Mouse (Mus musculus): ENCODE measurements at regions not wholly inside any gene's neighbourhood (a gene's known extent, or its start where the extent isn't known, plus 50 kb on each side); places are given as distances from the start of the nearest gene placed in this dataset.

DNA sequence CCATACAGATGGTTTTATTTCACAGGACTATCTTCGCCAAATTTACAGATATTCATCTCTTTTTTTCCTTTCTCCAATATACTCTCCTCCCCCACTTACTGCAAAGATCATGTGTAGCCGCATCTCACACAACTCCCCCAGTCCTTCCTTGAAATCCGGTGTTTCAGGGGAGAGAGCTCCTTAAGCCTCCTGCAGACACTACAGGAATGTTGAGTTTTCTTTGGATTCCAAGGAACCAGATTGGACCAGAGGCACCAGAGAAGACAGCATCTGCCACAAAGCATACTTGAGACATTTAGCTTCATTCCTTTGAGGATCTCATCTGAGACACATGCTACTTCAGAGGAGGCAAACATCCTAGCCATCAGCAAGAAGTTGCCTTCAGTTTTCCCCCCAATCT lies 558.4 kb upstream of the Cdh11 start:
- 71% methylated on average over 3 of the region's 3 CpGs for WGBS

DNA sequence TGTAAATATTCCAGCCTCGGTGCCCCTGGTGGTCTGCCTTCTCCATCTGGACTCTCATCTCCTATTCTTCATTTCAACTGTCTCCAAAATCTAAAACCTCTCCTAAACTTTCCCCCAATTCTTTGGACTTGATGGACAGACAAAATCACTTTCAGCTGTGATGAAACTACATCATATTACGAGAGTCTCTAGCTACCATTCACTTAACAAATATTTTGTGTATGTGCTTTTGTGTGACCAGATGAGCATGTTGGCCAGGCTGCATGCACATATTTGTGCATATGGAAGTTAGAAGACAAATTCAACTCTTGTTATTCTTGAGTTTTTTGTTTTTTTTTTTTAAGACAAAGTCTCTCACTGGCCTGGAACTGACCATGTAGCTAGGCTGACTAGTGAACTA lies 559.4 kb upstream of the Cdh11 start:
- WGBS: 68% methylated on average over 2 of the region's 2 CpGs
- no peak overlapping the region for H3K4me2 ChIP-seq (ENCODE audit: low read depth, low read length)
- ATAC-seq (ENCODE audit: insufficient read depth, low read depth) (no peak), DNase-seq (ENCODE audit: low spot score) (no peak)
- H3K4me3 ChIP-seq (ENCODE audit: low read depth, low read length): no peak overlapping the region
- no peak overlapping the region for H3K27ac ChIP-seq (ENCODE audit: low read depth)
- H3K9me3 ChIP-seq (replicated peaks; ENCODE audit: control insufficient read depth, low read length): no peaks in the 10 kb centered on the region
- H3K36me3 ChIP-seq (replicated peaks; ENCODE audit: control insufficient read depth, insufficient read depth, low read length): no peaks in the 10 kb centered on the region
- no peaks in the 10 kb centered on the region for H3K27me3 ChIP-seq (ENCODE audit: control insufficient read depth, insufficient read depth, low read length)
- H3K4me1 ChIP-seq (ENCODE audit: control insufficient read depth, insufficient read depth): no peaks in the 10 kb centered on the region
- TF ChIP-seq CTCF (IDR thresholded peaks at IDR 0.05; ENCODE audit: low read depth) (no peak), EP300 (IDR thresholded peaks at IDR 0.05; ENCODE audit: low read depth) (no peak)
- no peak overlapping the region for H3K9ac ChIP-seq (replicated peaks; ENCODE audit: low read depth, low read length)

More for the DNA sequence above, 558.4 kb upstream of the Cdh11 start:
- Histone ChIP-seq H3K4me3 (ENCODE audit: low read depth, low read length) (no peak overlapping the region), H3K9me3 (replicated peaks; ENCODE audit: control insufficient read depth, low read length) (no peaks in the 10 kb centered on the region), H3K27ac (ENCODE audit: low read depth) (no peak overlapping the region), H3K27me3 (ENCODE audit: control insufficient read depth, insufficient read depth, low read length) (no peaks in the 10 kb centered on the region), H3K9ac (replicated peaks; ENCODE audit: low read depth, low read length) (no peak overlapping the region), H3K4me1 (ENCODE audit: control insufficient read depth, insufficient read depth) (no peaks in the 10 kb centered on the region), H3K4me2 (ENCODE audit: low read depth, low read length) (no peak overlapping the region), H3K36me3 (replicated peaks; ENCODE audit: control insufficient read depth, insufficient read depth, low read length) (no peaks in the 10 kb centered on the region)
- ATAC-seq (ENCODE audit: insufficient read depth, low read depth) (no peak), DNase-seq (ENCODE audit: low spot score) (no peak)
- no peak for TF ChIP-seq EP300 (IDR thresholded peaks at IDR 0.05; ENCODE audit: low read depth)
- no peak for TF ChIP-seq CTCF (IDR thresholded peaks at IDR 0.05; ENCODE audit: low read depth)

DNA sequence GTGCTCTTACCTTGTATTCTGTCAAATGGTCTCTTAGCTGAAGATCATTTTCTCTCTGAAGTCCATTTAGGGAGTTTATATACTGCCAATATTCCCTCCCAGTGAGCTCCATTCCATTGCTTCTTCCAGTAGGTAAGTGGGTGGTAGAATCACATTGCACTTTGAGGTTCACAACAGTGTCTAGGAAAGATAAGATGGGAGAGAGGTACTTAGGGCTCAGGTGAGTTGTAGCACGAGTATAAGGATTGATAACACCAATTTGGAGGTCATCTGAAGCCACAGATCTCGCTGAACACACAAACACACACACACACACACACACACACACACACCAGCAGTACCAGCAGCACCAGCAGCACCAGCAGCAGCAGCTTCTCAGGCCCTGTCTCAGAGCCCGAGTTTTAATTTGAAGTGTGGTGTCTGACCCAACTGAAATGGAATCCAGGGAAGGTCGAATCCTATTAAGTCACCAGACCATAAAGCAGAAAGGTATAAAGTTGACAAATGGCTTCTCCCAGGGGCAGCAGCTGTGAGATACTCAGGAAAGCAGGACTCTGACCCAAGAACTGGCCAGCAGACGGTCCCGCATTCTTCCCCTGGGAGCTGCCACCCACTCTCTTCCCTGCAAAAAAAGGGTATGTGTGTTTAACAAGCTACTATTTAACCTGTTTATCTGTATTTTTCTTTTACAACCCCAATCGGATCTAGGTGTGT lies 561.9 kb upstream of the Cdh11 start:
- DNase-seq (ENCODE audit: low spot score) (no peak), ATAC-seq (ENCODE audit: insufficient read depth, low read depth) (no peak)
- H3K4me1 ChIP-seq (ENCODE audit: control insufficient read depth, insufficient read depth): no peaks in the 10 kb centered on the region
- H3K9me3 ChIP-seq (replicated peaks; ENCODE audit: control insufficient read depth, low read length): no peaks in the 10 kb centered on the region
- H3K27me3 ChIP-seq (ENCODE audit: control insufficient read depth, insufficient read depth, low read length): no peaks in the 10 kb centered on the region
- H3K4me2 ChIP-seq (ENCODE audit: low read depth, low read length): no peak overlapping the region
- H3K36me3 ChIP-seq (replicated peaks; ENCODE audit: control insufficient read depth, insufficient read depth, low read length): no peaks in the 10 kb centered on the region
- WGBS: 55% methylated on average over 7 of the region's 7 CpGs
- H3K4me3 ChIP-seq (ENCODE audit: low read depth, low read length): no peak overlapping the region
- no peak overlapping the region for H3K27ac ChIP-seq (ENCODE audit: low read depth)
- no peak for TF ChIP-seq EP300 (IDR thresholded peaks at IDR 0.05; ENCODE audit: low read depth)
- no peak for TF ChIP-seq CTCF (IDR thresholded peaks at IDR 0.05; ENCODE audit: low read depth)
- H3K9ac ChIP-seq (replicated peaks; ENCODE audit: low read depth, low read length): no peak overlapping the region

DNA sequence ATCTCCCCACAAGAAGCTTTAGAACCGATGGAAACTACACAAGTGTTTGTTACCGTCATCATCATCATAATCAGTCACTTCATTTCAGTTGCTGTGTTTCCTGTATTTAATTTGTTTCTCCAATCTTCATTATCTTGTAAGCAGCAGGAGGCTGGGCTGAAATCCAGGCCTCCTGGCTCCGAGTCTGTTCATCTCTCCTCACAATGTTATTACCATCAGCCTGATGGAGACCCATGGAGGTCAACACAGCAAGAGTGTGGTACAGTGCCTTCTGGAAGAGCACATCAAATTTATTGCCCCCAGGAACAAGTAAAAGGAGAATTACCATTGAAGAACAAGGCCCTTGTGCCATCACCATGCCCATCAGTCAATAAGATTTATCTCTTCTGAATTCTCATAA lies 576.3 kb upstream of the Cdh11 start:
- no peaks in the 10 kb centered on the region for H3K4me1 ChIP-seq (ENCODE audit: control insufficient read depth, insufficient read depth)
- TF ChIP-seq CTCF (IDR thresholded peaks at IDR 0.05; ENCODE audit: low read depth): no peak
- no peak for TF ChIP-seq EP300 (IDR thresholded peaks at IDR 0.05; ENCODE audit: low read depth)
- H3K27me3 ChIP-seq (ENCODE audit: control insufficient read depth, insufficient read depth, low read length): no peaks in the 10 kb centered on the region
- DNase-seq (ENCODE audit: low spot score): no peak
- no peak overlapping the region for H3K4me2 ChIP-seq (ENCODE audit: low read depth, low read length)
- H3K9me3 ChIP-seq (replicated peaks; ENCODE audit: control insufficient read depth, low read length): no peaks in the 10 kb centered on the region
- no peak for ATAC-seq (ENCODE audit: insufficient read depth, low read depth)
- H3K27ac ChIP-seq (ENCODE audit: low read depth): no peak overlapping the region
- H3K4me3 ChIP-seq (ENCODE audit: low read depth, low read length): no peak overlapping the region
- H3K9ac ChIP-seq (replicated peaks; ENCODE audit: low read depth, low read length): no peak overlapping the region
- no peaks in the 10 kb centered on the region for H3K36me3 ChIP-seq (replicated peaks; ENCODE audit: control insufficient read depth, insufficient read depth, low read length)
- 55% methylated on average over 3 of the region's 3 CpGs for WGBS

DNA sequence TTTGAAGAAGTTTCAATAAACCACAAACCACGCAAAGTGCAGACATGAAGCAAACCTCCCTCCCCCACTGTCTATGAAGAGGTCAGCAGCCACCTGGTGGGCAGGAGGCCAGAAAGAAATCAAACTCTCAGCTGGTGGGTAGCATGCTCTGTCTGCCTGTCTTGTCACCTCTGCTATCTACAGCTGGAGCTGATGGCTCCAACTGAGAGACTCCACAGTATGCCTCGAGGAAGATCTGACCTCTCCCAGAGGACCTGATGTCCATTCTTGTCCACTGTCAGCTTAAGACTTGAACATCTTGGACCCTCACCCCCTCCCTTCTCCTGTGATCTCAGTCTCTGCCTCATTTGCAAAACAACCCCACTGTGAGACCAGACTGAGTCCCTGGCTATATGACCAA lies 585.0 kb upstream of the Cdh11 start:
- Histone ChIP-seq H3K4me2 (ENCODE audit: low read depth, low read length) (no peak overlapping the region), H3K9ac (replicated peaks; ENCODE audit: low read depth, low read length) (no peak overlapping the region), H3K27ac (ENCODE audit: low read depth) (no peak overlapping the region), H3K4me3 (ENCODE audit: low read depth, low read length) (no peak overlapping the region), H3K4me1 (ENCODE audit: control insufficient read depth, insufficient read depth) (no peaks in the 10 kb centered on the region), H3K36me3 (replicated peaks; ENCODE audit: control insufficient read depth, insufficient read depth, low read length) (no peaks in the 10 kb centered on the region), H3K27me3 (ENCODE audit: control insufficient read depth, insufficient read depth, low read length) (no peaks in the 10 kb centered on the region), H3K9me3 (replicated peaks; ENCODE audit: control insufficient read depth, low read length) (no peaks in the 10 kb centered on the region)
- 44% methylated on average over 2 of the region's 2 CpGs for WGBS
- DNase-seq (ENCODE audit: low spot score) (no peak), ATAC-seq (ENCODE audit: insufficient read depth, low read depth) (no peak)
- TF ChIP-seq EP300 (IDR thresholded peaks at IDR 0.05; ENCODE audit: low read depth) (no peak), CTCF (IDR thresholded peaks at IDR 0.05; ENCODE audit: low read depth) (no peak)

DNA sequence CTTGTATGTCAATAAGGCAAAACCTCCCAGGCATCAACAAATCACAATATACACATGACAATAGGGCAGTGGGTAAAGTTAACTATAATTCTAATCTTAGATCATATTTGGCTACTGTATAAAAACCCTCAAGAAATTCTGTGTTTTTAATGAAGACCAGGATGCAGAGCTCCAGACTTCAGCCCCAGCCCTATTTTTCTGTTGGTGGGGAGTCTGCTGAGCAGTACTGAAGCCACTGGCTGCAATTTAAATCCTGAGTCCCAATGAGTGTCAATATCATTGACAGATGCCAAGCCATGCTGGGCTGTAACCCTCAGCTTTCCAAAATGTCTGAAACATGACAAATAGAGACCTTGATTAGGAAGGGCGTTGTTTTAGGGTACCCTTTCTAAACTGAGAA lies 587.6 kb upstream of the Cdh11 start:
- H3K27me3 ChIP-seq (ENCODE audit: control insufficient read depth, insufficient read depth, low read length): no peaks in the 10 kb centered on the region
- H3K4me2 ChIP-seq (ENCODE audit: low read depth, low read length): no peak overlapping the region
- H3K36me3 ChIP-seq (replicated peaks; ENCODE audit: control insufficient read depth, insufficient read depth, low read length): no peaks in the 10 kb centered on the region
- H3K9ac ChIP-seq (replicated peaks; ENCODE audit: low read depth, low read length): no peak overlapping the region
- TF ChIP-seq CTCF (IDR thresholded peaks at IDR 0.05; ENCODE audit: low read depth) (no peak), EP300 (IDR thresholded peaks at IDR 0.05; ENCODE audit: low read depth) (no peak)
- H3K4me3 ChIP-seq (ENCODE audit: low read depth, low read length): no peak overlapping the region
- ATAC-seq (ENCODE audit: insufficient read depth, low read depth) (no peak), DNase-seq (ENCODE audit: low spot score) (no peak)
- WGBS: 52% methylated on average over 1 of the region's 1 CpGs
- H3K4me1 ChIP-seq (ENCODE audit: control insufficient read depth, insufficient read depth): no peaks in the 10 kb centered on the region
- H3K9me3 ChIP-seq (replicated peaks; ENCODE audit: control insufficient read depth, low read length): no peaks in the 10 kb centered on the region
- no peak overlapping the region for H3K27ac ChIP-seq (ENCODE audit: low read depth)
